Mouse (Mus musculus) urinary bladder, postnatal 36 days (tissue): ENCODE results near the gene Srcin1.

Source experiments
- DNase-seq, 2 experiments: peaks; one replicate each; pipeline ENCODE4 v3.0.0; 2022; ENCODE audit warnings: low spot score in 2 of 2, mixed read lengths in 1 of 2

Gene Srcin1

DNA sequence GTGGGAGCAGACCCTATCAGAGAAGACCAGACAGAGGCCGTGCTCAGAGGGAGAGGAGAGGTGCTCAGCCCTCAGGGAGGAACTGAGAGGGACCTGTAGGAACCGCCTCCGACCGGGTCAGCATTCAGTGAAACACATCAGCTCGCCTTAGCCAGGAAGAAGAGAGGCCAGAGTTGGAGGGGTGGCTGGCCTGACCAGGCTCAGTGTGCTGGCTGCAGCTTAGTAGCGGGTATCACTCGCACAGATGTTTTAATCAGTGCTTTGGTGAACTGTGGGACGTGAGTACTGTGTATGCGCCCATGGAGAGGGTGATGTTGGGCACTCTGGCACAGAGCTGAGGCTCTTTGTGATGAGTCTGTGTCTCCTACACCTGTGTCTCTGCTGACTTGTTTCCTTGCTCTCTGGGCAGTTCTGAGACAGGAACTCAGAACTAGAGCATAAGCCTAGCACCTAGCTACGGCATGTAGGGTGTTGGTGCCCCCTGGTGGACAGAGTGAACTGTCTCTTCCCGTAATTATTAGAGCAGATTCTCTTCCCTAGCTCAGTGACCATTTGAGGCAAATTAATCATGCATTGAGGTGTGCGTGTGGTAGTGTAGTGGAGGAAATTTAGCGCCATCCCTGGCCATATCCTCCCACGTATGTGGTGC, 107.2 kb downstream of the Srcin1 start:
- DNase-seq = peak; percentile 78 to 80

DNA sequence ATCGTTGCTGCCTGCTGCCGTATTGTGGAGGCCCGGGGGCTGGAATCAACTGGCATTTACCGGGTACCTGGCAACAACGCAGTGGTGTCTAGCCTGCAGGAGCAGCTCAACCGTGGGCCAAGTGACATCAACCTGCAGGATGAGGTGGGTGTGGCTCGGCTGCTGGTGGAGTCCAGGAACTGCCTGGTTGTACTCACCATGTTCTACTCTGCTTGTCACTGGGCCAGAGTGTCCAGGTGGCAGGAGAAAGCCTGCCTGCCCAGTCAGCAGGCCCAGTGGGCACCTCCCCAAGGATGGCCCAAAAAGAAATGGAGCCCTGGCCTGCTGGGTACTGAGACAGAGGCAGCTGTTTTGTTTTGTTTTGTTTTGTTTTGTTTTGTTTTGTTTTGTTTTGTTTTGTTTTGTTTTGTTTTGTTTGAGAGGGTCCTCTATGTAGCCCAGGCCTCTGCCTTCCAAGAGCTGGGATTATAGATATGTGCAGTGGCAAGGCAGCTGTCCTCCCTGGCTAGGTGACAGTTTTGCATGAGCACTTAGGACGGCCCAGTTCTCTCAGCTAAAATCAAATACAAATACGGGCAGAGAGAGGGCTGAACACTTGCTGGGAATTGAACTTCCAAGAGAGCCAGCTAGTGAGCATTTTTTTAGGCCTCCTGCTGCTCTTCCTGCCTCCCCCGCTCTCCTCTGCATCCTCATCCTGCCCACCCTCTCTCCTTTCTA, 109.4 kb downstream of the Srcin1 start:
- no peak for DNase-seq

DNA sequence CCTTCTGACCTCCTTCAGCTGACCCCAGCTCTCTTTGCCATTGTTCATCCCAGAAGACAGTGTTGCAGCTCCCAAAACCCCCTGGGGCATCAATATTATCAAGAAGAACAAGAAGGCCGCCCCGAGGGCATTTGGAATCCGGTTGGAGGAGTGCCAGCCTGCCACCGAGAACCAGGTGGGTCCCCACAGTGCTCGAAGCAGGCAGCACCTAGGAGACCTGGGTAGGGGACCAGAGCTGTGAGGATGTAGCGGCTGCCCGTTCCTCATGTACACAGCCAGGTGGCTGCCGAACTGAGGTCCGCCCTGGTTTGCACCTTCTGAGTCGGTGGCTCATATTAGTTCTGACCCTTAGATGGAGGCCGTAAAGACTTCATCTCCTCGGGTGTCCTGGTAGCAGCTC, 110.0 kb downstream of the Srcin1 start:
- no peak for DNase-seq

DNA sequence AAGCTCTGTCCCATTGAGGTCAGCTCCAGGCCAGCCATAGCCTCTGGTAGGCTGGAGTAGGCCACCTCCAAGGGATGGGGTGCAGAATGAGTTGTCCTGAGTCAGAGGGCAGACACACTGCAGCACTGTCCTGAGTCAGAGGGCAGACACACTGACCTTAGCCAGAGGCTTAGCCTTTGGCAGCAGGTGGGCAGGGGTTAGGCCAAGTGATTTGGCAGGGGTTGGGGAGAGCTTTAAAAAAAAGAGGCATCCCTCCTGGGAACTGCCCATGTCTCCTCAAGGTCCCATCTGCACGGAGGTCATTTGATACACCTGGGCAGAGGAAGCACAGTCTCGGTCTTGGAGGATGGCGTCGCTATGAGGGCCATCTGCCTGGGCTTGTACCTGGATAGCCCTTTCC, 112.0 kb downstream of the Srcin1 start:
- no peak for DNase-seq

DNA sequence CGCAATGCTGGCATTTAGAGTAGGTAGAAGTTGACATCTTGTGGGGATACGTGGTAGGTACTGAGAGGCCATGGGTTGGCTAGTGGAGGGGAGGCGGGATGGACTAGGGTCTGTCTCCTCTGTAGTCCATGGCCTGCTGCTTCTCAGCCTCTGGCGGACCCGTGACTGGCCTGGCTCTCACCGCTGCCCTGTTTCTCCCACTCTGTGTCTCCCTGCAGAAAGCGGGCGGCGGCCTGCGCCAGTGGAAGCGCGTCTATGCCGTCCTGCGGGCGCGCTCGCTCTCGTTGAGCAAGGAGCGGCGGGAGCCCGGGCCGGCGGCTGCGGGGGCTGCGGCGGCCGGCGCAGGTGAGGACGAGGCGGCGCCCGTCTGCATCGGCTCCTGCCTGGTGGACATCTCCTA, 112.8 kb downstream of the Srcin1 start:
- DNase-seq = no peak

DNA sequence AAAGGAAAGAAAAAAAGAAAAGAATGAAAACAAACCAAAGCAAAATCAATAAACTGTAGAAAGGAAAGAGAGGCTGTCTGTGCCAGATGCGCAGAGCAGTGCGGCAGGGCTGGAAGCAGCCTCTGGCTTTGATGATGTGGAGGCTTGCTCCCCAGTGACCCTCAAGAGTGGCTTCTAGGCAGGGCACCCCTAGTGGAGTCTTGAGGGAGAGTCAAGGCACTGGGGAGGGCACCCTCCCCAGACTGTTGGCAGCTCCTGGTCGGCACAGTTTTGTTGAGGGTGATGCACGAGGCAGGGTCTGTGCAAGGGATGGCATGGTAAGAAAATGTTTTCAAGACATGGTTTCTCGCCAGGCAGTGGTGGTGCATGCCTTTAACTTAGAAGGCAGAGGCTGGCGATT, 113.4 kb downstream of the Srcin1 start:
- DNase-seq = no peak

DNA sequence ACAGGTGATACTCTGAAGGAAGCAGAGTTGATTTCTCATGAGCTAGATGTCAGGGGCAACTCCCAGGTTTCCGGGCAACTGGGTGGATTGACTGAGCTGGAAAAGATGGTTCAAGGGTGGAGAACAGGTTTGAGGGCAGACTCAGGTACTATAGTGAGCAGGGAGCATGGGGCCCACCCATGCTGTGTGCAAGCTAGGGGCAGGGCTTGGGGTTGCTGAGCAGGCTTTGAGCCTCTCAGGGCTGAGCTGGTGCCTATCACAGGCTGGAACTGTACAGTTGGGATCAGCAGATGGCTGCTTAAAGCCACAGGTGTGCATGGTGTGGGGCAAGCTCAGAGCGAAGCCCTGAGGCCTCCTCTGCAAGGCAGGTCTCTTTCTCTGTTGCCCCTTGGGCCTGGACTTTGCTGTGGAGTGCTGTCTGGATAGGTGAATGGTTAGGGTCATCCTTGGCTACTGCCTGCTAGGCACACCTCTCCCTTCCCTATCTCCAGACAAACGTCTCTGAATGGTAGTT, 114.6 kb downstream of the Srcin1 start:
- DNase-seq = no peak
